Mouse (Mus musculus): Measurements from ENCODE around the gene Bahcc1. TPM values are rescaled to one million over a fixed set of nuclear protein-coding genes. Genes with fewer than 3 reads are reported as not detected.
A peak's percentile ranks its signal among the peaks of the same experiment; 100 is the strongest.

Bahcc1 gene
- polyA plus RNA-seq, 1 experiment from 2014 or later = 20.3 TPM

DNA sequence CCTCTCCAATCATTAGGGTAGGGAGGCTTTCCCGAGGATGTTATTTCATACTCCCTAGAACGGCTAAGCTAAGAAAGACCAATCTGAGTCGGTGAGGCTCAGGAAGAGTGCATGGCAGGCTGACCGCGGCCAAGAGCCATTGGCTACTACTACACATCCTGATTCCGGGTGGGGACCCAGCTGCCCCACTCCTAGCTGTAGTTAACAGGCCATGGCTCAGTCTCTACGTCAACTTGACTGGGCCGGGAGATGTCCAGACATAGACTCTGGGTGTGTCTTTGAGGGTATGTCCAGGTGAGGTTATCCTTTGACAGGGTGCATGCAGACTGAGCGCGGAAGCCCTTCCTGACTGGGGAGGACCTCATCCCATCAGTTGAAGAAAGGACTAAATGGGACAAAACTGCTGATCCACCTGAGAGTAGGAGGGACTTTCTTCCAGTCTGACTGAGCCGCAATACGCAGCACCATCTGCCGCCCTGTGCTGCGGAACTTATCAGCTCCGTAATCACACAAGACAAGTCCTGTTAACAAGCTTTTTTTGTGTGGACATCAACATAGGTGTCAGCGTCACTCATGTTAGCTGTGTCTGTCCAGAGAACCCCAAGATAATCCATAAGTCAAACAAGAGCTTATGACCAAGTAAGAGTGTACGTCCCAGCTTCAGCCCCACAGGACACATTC, 14.4 kb upstream of the Bahcc1 start:
- Histone ChIP-seq H3K36me3 (peaks cover 12% of the 10 kb centered on the region), H3K4me3 (0 out of 2 replicates have a peak overlapping the region, but pooled peaks have one; percentile 3), H3K27ac (peak overlapping the region; percentile 92), H3K4me1 (peaks cover 74% of the 10 kb centered on the region), H3K27me3 (ENCODE audit: low read depth, poor library complexity, severe bottlenecking) (no peaks in the 10 kb centered on the region), H3K9me3 (replicated peaks) (no peaks in the 10 kb centered on the region)
- DNase-seq (ENCODE audit: low spot score) = no peak
- 91% methylated on average over 17 of the region's 17 CpGs for WGBS

DNA sequence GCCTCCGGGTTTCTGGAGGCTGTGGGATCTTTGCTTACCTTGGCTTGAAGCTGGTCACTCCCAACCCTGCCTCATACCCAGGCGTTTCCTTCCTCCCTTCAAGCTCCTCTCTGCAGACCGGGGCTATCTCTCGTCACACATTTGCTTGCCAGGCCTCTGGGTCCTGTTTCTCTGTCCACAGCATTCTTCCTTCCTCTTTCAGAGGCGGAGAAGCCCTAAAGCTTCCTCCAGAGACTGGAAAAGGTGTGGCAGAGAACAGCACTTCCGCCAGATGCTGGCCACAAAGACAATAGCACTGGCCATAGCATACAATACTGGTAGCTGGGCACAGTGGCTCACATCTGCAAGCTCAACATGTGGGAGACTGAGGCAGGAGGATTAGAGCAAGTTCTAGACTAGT, 13.8 kb upstream of the Bahcc1 start:
- Histone ChIP-seq H3K27ac (peak overlapping the region; percentile 92), H3K4me1 (peaks cover 80% of the 10 kb centered on the region), H3K27me3 (ENCODE audit: low read depth, poor library complexity, severe bottlenecking) (no peaks in the 10 kb centered on the region), H3K4me3 (peak overlapping the region; percentile 3; the same call in 1 of the 2 replicates), H3K36me3 (peaks cover 6% of the 10 kb centered on the region), H3K9me3 (replicated peaks) (no peaks in the 10 kb centered on the region)
- peak; percentile 29 for DNase-seq (ENCODE audit: low spot score)
- 67% methylated on average over 6 of the region's 6 CpGs for WGBS

DNA sequence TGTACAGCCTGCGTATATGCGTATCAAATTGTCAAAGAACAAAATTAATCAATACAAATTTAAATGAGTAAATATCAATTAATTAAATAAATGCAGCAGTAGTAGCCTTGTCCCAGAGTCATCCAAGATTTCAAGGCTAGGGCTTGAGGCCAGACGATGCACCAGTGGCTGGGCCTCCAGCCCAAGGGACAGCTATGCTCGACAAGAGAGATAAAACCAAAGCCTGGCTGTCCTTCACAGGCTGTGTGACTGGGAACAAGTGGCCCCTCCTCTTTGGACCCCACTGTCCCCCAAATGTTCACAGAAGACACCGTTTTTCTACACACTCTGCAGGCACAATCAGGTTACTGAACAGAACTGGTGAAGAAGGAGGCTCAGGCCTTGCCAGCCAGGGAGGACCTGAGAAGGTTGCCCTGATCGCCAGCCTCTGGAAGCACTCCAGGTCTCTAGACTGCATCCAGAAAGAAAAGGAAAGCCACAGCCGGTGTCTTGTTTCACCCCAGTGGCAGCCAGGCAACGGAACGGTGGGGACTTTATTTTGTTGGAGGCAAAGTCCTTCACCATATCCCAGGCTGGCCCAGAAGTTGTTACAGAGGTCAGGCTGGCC, 12.7 kb upstream of the Bahcc1 start:
- no peaks in the 10 kb centered on the region for H3K27me3 ChIP-seq (ENCODE audit: low read depth, poor library complexity, severe bottlenecking)
- H3K27ac ChIP-seq = peak overlapping the region; percentile 76
- no peaks in the 10 kb centered on the region for H3K9me3 ChIP-seq (replicated peaks)
- 55% methylated on average over 9 of the region's 9 CpGs for WGBS
- DNase-seq (ENCODE audit: low spot score) = peak; percentile 48
- no peak overlapping the region for H3K4me3 ChIP-seq
- H3K36me3 ChIP-seq = no peaks in the 10 kb centered on the region
- H3K4me1 ChIP-seq = peaks cover 90% of the 10 kb centered on the region

GRCm38 (mm10) chr11:120220963-120221827, 11.6 kb upstream of the Bahcc1 start:
- Histone ChIP-seq H3K27me3 (ENCODE audit: low read depth, poor library complexity, severe bottlenecking) (no peaks in the 10 kb centered on the region), H3K36me3 (no peaks in the 10 kb centered on the region), H3K27ac (peak overlapping the region; percentile 76), H3K4me3 (0 out of 2 replicates have a peak overlapping the region, but pooled peaks have one; percentile 6), H3K9me3 (replicated peaks) (no peaks in the 10 kb centered on the region), H3K4me1 (peaks cover 90% of the 10 kb centered on the region)
- no peak for DNase-seq (ENCODE audit: low spot score)
- 61% methylated on average over 12 of the region's 12 CpGs for WGBS

GRCm38 (mm10) chr11:120222425-120223104, 10.2 kb upstream of the Bahcc1 start:
- peak; percentile 30 for DNase-seq (ENCODE audit: low spot score)
- no peak overlapping the region for H3K4me3 ChIP-seq
- peaks cover 90% of the 10 kb centered on the region for H3K4me1 ChIP-seq
- H3K36me3 ChIP-seq = no peaks in the 10 kb centered on the region
- H3K9me3 ChIP-seq (replicated peaks) = no peaks in the 10 kb centered on the region
- H3K27me3 ChIP-seq (ENCODE audit: low read depth, poor library complexity, severe bottlenecking) = no peaks in the 10 kb centered on the region
- 87% methylated on average over 6 of the region's 6 CpGs for WGBS
- peak overlapping the region; percentile 76 for H3K27ac ChIP-seq

- 71% methylated on average over 19 of the region's 19 CpGs for WGBS
- H3K27ac ChIP-seq = peak overlapping the region; percentile 100
- DNase-seq (ENCODE audit: low spot score) = peak; percentile 44
Observed at GRCm38 (mm10) chr11:120223586-120224487, 8.9 kb upstream of the Bahcc1 start.

GRCm38 (mm10) chr11:120224488-120225255, 8.1 kb upstream of the Bahcc1 start:
- Histone ChIP-seq H3K27me3 (ENCODE audit: low read depth, poor library complexity, severe bottlenecking) (no peaks in the 10 kb centered on the region), H3K4me3 (peak overlapping the region; percentile 96), H3K4me1 (peaks cover 90% of the 10 kb centered on the region), H3K36me3 (no peaks in the 10 kb centered on the region), H3K27ac (peak overlapping the region; percentile 100), H3K9me3 (replicated peaks) (no peaks in the 10 kb centered on the region)
- no peak for DNase-seq (ENCODE audit: low spot score)
- WGBS = 33% methylated on average over 11 of the region's 11 CpGs

More at GRCm38 (mm10) chr11:120223586-120224487, 8.9 kb upstream of the Bahcc1 start:
- Histone ChIP-seq H3K36me3 (no peaks in the 10 kb centered on the region), H3K27me3 (ENCODE audit: low read depth, poor library complexity, severe bottlenecking) (no peaks in the 10 kb centered on the region), H3K4me1 (peaks cover 90% of the 10 kb centered on the region), H3K4me3 (peak overlapping the region; percentile 96; the same call in 1 of the 2 replicates), H3K9me3 (replicated peaks) (no peaks in the 10 kb centered on the region)

GRCm38 (mm10) chr11:120225256-120226195, 7.2 kb upstream of the Bahcc1 start:
- H3K27ac ChIP-seq = peak overlapping the region; percentile 100
- H3K9me3 ChIP-seq (replicated peaks) = no peaks in the 10 kb centered on the region
- WGBS = 3% methylated on average over 36 of the region's 36 CpGs
- DNase-seq (ENCODE audit: low spot score) = peak; percentile 65
- H3K27me3 ChIP-seq (ENCODE audit: low read depth, poor library complexity, severe bottlenecking) = no peaks in the 10 kb centered on the region
- peak overlapping the region; percentile 96 for H3K4me3 ChIP-seq
- peaks cover 90% of the 10 kb centered on the region for H3K4me1 ChIP-seq
- no peaks in the 10 kb centered on the region for H3K36me3 ChIP-seq

DNA sequence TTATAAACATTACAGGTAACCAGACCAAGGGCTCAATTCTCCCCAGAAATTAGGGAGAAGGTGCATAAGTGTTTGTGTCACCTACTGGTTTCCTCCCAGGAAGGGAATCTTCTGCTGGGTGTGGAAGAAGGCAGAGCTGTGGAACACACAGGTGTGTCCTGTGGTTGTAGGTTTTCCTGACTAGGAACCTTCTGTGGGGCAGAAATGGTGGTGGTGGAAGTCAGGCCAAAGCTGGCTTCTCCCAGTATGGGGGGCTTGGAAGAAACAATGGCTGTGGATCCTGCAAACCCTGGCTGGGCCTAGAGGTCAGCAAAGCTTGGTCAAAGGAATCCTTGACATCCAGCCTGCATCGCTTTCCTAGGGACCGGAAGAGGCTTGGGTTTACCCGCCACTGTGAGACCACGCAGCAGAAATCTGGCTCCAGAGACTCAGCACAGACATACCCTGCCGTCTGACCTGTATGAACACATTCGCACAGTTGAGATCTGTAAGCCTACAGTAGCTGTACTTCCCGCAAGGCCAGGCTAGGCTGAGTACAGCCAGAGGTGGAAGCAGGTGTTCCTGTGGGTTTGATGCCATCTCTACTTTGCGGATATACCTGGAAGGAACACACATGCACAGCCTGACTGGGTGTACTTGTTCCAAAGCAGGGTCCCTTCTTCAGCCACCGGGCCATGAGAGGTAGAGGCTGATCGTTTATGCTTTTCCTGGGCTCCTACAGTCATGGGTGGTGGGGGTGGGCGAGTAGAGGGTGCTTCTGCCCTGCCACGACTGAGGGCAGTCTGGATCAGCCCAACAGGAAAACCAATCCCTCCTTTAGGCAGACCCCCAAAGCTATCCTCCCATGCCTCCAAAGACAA, 6.1 kb upstream of the Bahcc1 start:
- H3K9me3 ChIP-seq (replicated peaks) = no peaks in the 10 kb centered on the region
- H3K36me3 ChIP-seq = no peaks in the 10 kb centered on the region
- peak overlapping the region; percentile 100 for H3K27ac ChIP-seq
- peak overlapping the region; percentile 96 for H3K4me3 ChIP-seq
- DNase-seq (ENCODE audit: low spot score) = peak; percentile 38
- H3K4me1 ChIP-seq = peaks cover 87% of the 10 kb centered on the region
- 68% methylated on average over 12 of the region's 12 CpGs for WGBS
- H3K27me3 ChIP-seq (ENCODE audit: low read depth, poor library complexity, severe bottlenecking) = no peaks in the 10 kb centered on the region

DNA sequence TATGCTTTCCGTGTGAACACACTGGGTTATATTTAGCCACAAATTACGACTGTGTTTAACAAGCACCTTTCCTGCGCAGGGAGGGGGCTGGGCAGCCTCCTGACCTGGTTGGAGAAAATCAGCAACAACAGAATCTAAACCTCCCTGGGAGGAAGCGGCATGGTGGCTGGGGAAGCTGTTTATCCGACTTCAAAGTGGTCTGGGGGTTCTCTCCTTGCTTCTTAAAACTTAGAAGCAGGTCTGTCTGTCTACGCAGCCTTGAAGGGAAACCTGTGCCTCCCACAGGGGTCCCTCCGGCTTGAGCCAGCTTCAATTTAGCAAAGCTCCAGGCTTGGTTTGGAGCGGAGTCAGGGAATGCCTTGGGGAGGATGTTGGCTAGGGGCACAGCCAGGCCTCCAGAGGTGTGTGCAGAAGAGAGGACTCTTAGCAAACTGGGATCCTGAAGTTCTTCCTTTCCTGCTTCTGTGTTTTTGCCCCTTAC, 5.1 kb upstream of the Bahcc1 start:
- WGBS = 6% methylated on average over 8 of the region's 8 CpGs
- Histone ChIP-seq H3K4me1 (peaks cover 91% of the 10 kb centered on the region), H3K27ac (peak overlapping the region; percentile 100), H3K36me3 (no peaks in the 10 kb centered on the region), H3K4me3 (peak overlapping the region; percentile 96), H3K27me3 (ENCODE audit: low read depth, poor library complexity, severe bottlenecking) (no peaks in the 10 kb centered on the region), H3K9me3 (replicated peaks) (no peaks in the 10 kb centered on the region)
- DNase-seq (ENCODE audit: low spot score) = peak; percentile 54
